11 mouse cellular contexts compared by ENCODE assay signal in genomic region chr2:6923738-6924474, GRCm38 (mm10).
DNase-seq lines count a peak whose midpoint lies in the region; ATAC-seq and TF ChIP-seq lines count a peak whose summit lies in the region.
"Had no signal": no experiment of that assay in that cellular context is flagged by ENCODE, and none has a peak within 500 bp of the region (broad histone marks: within the 10 kb centered on the region; RNA-seq: fewer than 3 reads in every experiment).

No protein-coding gene starts in this region.

- H3K4me2 ChIP-seq in kidney, postnatal 0 days (ENCODE audit: low read length): no peak overlapping the region
- H3K4me2 ChIP-seq: liver, embryonic 11.5 days had no signal

- no peaks in the 10 kb centered on the region for H3K9me3 ChIP-seq in kidney, postnatal 0 days (replicated peaks; ENCODE audit: low read length)
- H3K9me3 ChIP-seq in heart, embryonic 10.5 days: no peaks in the 10 kb centered on the region

- H3K4me1 ChIP-seq in kidney, adult 2 months (ENCODE audit: control insufficient read depth, insufficient read depth, low read length): no peaks in the 10 kb centered on the region
- H3K4me1 ChIP-seq in kidney, postnatal 0 days (replicated peaks; ENCODE audit: insufficient read depth, low read length): no peaks in the 10 kb centered on the region
- 0 out of 2 replicates have a peak, but pooled peaks cover 4% of the 10 kb centered on the region for H3K4me1 ChIP-seq in heart, embryonic 10.5 days

- 40% methylated on average over 15 of the region's 15 CpGs for WGBS in kidney, adult 2 months
- 33% methylated on average over 15 of the region's 15 CpGs for WGBS in kidney, postnatal 0 days
- 60% methylated on average over 15 of the region's 15 CpGs for WGBS in heart, embryonic 10.5 days

- H3K36me3 ChIP-seq in kidney, adult 2 months (ENCODE audit: control insufficient read depth, insufficient read depth, low read length): no peaks in the 10 kb centered on the region
- H3K36me3 ChIP-seq in kidney, postnatal 0 days (ENCODE audit: insufficient read depth, low read length): no peaks in the 10 kb centered on the region
- no peaks in the 10 kb centered on the region for H3K36me3 ChIP-seq in heart, embryonic 10.5 days

- no peak for TF ChIP-seq CTCF in kidney, adult 2 months (conservative IDR thresholded peaks at IDR 0.05; ENCODE audit: insufficient read depth, insufficient read length, low read depth, low read length)
- no peak for TF ChIP-seq CTCF in brain, embryonic 14.5 days (IDR thresholded peaks at IDR 0.05; ENCODE audit: borderline replicate concordance, extremely low read depth, insufficient read depth, insufficient read length)
- no peak for TF ChIP-seq CTCF in kidney, postnatal 0 days (IDR thresholded peaks at IDR 0.05; ENCODE audit: low read depth)

- no peak overlapping the region for H3K27ac ChIP-seq in kidney, adult 2 months (ENCODE audit: insufficient read depth, low read depth, low read length)
- H3K27ac ChIP-seq in kidney, postnatal 0 days: no peak overlapping the region
- no peak overlapping the region for H3K27ac ChIP-seq in heart, embryonic 10.5 days

- H3K9ac ChIP-seq in kidney, postnatal 0 days (ENCODE audit: low read depth, low read length): no peak overlapping the region

- intact Hi-C loops in left cerebral cortex, postnatal 14 days (cut with DNase I): no loop called here

- peak; percentile 62; the same call in 1 of the 2 replicates for ATAC-seq in common myeloid progenitor, adult 5-6 weeks (replicated peaks; ENCODE audit: low read depth, poor library complexity, severe bottlenecking)
- no peak for ATAC-seq in kidney, postnatal 0 days (replicated peaks; ENCODE audit: low FRiP score, low read depth)

- no peak for TF ChIP-seq POLR2A in kidney, adult 2 months (IDR thresholded peaks at IDR 0.05; ENCODE audit: low read depth, low read length)
- TF ChIP-seq POLR2A in brain, embryonic 14.5 days (IDR thresholded peaks at IDR 0.05; ENCODE audit: borderline replicate concordance, extremely low read depth, insufficient read depth, insufficient read length, poor library complexity, severe bottlenecking): no peak

- H3K4me3 ChIP-seq in kidney, adult 2 months (ENCODE audit: insufficient read depth, low read depth, low read length): no peak overlapping the region
- no peak overlapping the region for H3K4me3 ChIP-seq in kidney, postnatal 0 days (replicated peaks; ENCODE audit: low read depth, low read length)
- no peak overlapping the region for H3K4me3 ChIP-seq in heart, embryonic 10.5 days

- DNase-seq in kidney, adult 2 months: peak; percentile 6
- DNase-seq in kidney, adult 11 months: no peak
- peak; percentile 35 for DNase-seq in brain, embryonic 14.5 days (ENCODE audit: low read depth)
- peak; percentile 56 for DNase-seq in kidney, postnatal 0 days (ENCODE audit: low spot score)
- DNase-seq in adrenal gland, adult 2 months: no peak
- DNase-seq in left cerebral cortex, postnatal 14 days (ENCODE audit: low spot score in 2 of 2): no peak
- DNase-seq in heart, embryonic 10.5 days (ENCODE audit: low spot score): no peak
- DNase-seq: midbrain, embryonic 14.5 days had no signal

- H3K27me3 ChIP-seq in kidney, adult 2 months (replicated peaks; ENCODE audit: control insufficient read depth, insufficient read depth, low read length): no peaks in the 10 kb centered on the region; the same call in 1 of the 2 replicates
- H3K27me3 ChIP-seq in kidney, postnatal 0 days (ENCODE audit: insufficient read depth, low read length): no peaks in the 10 kb centered on the region
- H3K27me3 ChIP-seq in heart, embryonic 10.5 days (ENCODE audit: insufficient read depth, poor library complexity, severe bottlenecking): no peaks in the 10 kb centered on the region
- H3K27me3 ChIP-seq: CH12.LX had no signal

Comparison
In these comparisons a context has a peak if more than half of its experiments do, and no peak if none do; other contexts are left out.
1. DNase-seq: peak in kidney, adult 2 months (single experiment), brain, embryonic 14.5 days (single experiment) and kidney, postnatal 0 days (single experiment); none in kidney, adult 11 months (single experiment), adrenal gland, adult 2 months (single experiment), left cerebral cortex, postnatal 14 days (0 of 2) and heart, embryonic 10.5 days (single experiment).